Comparison of ENCODE assay signal across 8 mouse cellular contexts in genomic region chr11:78922678-78923407, GRCm38 (mm10). TPM values are rescaled to one million over a fixed set of nuclear protein-coding genes. Genes with fewer than 3 reads are reported as not detected.
DNase-seq lines count a peak whose midpoint lies in the region; TF ChIP-seq lines count a peak whose summit lies in the region.

No protein-coding gene starts in this region.

- H3K36me3 ChIP-seq in MEL (ENCODE audit: control insufficient read depth in 1 of 2, insufficient read depth in 2 of 2, low read length in 2 of 2) = no peaks in the 10 kb centered on the region

- TF ChIP-seq EP300 in MEL (IDR thresholded peaks at IDR 0.05; ENCODE audit: low read depth in 1 of 2, low read length in 2 of 2) = no peak

- no peak overlapping the region for H3K27ac ChIP-seq in MEL (ENCODE audit: control insufficient read depth, low read depth, low read length)
- no peak overlapping the region for H3K27ac ChIP-seq in left cerebral cortex, adult 2 months

- TF ChIP-seq CTCF in MEL (IDR thresholded peaks at IDR 0.05 in 2 of 3, conservative IDR thresholded peaks at IDR 0.05 in 1 of 3; ENCODE audit: control insufficient read depth in 1 of 3, insufficient read depth in 1 of 3, low read depth in 2 of 3, low read length in 3 of 3, poor library complexity in 1 of 3, severe bottlenecking in 1 of 3) = peak; percentile 96 to 99 (median 97)
- peak; percentile 80 for TF ChIP-seq CTCF in brain, embryonic 14.5 days (IDR thresholded peaks at IDR 0.05; ENCODE audit: borderline replicate concordance, extremely low read depth, insufficient read depth, insufficient read length)
- TF ChIP-seq CTCF in left cerebral cortex, adult 2 months (IDR thresholded peaks at IDR 0.05) = peak; percentile 86

- DNase-seq in layer of hippocampus, adult 11-12 months (ENCODE audit: low spot score) = peak; percentile 35
- DNase-seq in layer of hippocampus, adult 9-11 months = no peak
- peak; percentile 73 for DNase-seq in MEL (ENCODE audit: low read depth, low spot score)
- DNase-seq in brain, embryonic 14.5 days (ENCODE audit: low read depth) = peak; percentile 74
- peak; percentile 38 for DNase-seq in gastrocnemius, postnatal 14 days
- peak; percentile 21 to 27 for DNase-seq in left cerebral cortex, adult 2 months (ENCODE audit: extremely low spot score in 1 of 2, low spot score in 2 of 2)
- peak; percentile 73 for DNase-seq in naive thymus-derived CD4-positive, alpha-beta T cell, adult 2 months (ENCODE audit: low read depth)
- DNase-seq in thymus, postnatal 4 days = peak; percentile 75

- H3K27me3 ChIP-seq in MEL (ENCODE audit: control insufficient read depth in 1 of 2, insufficient read depth in 2 of 2, low read length in 2 of 2) = peaks cover 6 to 7% of the 10 kb centered on the region in 2 experiments

- intact Hi-C loops in gastrocnemius, postnatal 14 days (cut with DNase I; ENCODE audit: low total_unique reads) = loop anchor here (5.0 kb wide), 1 partner anchor 66 kb away; no protein-coding TSS in a partner anchor
- intact Hi-C loops in left cerebral cortex, adult 2 months (cut with DNase I) = loop anchor here (1.0 kb wide), 1 partner anchor 67 kb away; no protein-coding TSS in a partner anchor

- no peak for TF ChIP-seq POLR2A in MEL (IDR thresholded peaks at IDR 0.05; ENCODE audit: control insufficient read depth in 1 of 2, insufficient read depth in 1 of 2, low read depth in 1 of 2, low read length in 2 of 2, poor library complexity in 1 of 2)
- TF ChIP-seq POLR2A in brain, embryonic 14.5 days (IDR thresholded peaks at IDR 0.05; ENCODE audit: borderline replicate concordance, extremely low read depth, insufficient read depth, insufficient read length, poor library complexity, severe bottlenecking) = no peak

- H3K4me1 ChIP-seq in MEL (ENCODE audit: control insufficient read depth in 1 of 2, insufficient read depth in 2 of 2, low read length in 2 of 2) = no peaks in the 10 kb centered on the region

- no peaks in the 10 kb centered on the region for H3K9me3 ChIP-seq in MEL (replicated peaks; ENCODE audit: insufficient read depth, low read length)

- peak; percentile 92 for TF ChIP-seq RAD21 in MEL (IDR thresholded peaks at IDR 0.05; ENCODE audit: low read depth, low read length)

- no peak overlapping the region for H3K4me3 ChIP-seq in MEL (ENCODE audit: control insufficient read depth in 1 of 2, insufficient read depth in 1 of 2, low read depth in 2 of 2, low read length in 2 of 2)
- no peak overlapping the region for H3K4me3 ChIP-seq in left cerebral cortex, adult 2 months

- H3K9ac ChIP-seq in MEL (ENCODE audit: control insufficient read depth, low read depth, low read length, poor library complexity, severe bottlenecking) = no peak overlapping the region

- no peaks in the 10 kb centered on the region for H3K79me2 ChIP-seq in MEL (ENCODE audit: control insufficient read depth, insufficient read depth, low read length, poor library complexity)

TF ChIP-seq in MEL, 35 proteins besides CTCF, POLR2A, EP300 and RAD21:
- TF ChIP-seq SMC3 (IDR thresholded peaks at IDR 0.05; ENCODE audit: low read depth, low read length) = peak; percentile 96
- TF ChIP-seq NRF1 (IDR thresholded peaks at IDR 0.05; ENCODE audit: insufficient read depth, low read depth, low read length, poor library complexity, severe bottlenecking) = no peak
- TF ChIP-seq USF2 (IDR thresholded peaks at IDR 0.05; ENCODE audit: borderline replicate concordance in 1 of 2, insufficient read depth in 1 of 2, low read depth in 1 of 2, low read length in 2 of 2) = no peak
- peak; percentile 88 for TF ChIP-seq ZC3H11A (IDR thresholded peaks at IDR 0.05; ENCODE audit: low read depth, low read length)

RNA-seq across cellular contexts. Expression of gene Nos2, which starts 2.3 kb away (rescaled TPM):
- total RNA-seq in MEL (2012; rRNA removed) = not detected in 2 replicates
- not detected for polyA plus RNA-seq in MEL (2012; ENCODE audit: insufficient read depth in 1 of 2, insufficient read length in 2 of 2, low read depth in 1 of 2, low replicate concordance in 2 of 2, missing spikeins in 1 of 2)
- polyA plus RNA-seq in brain, embryonic 14.5 days (2012; rRNA removed) = 0.97 and 1.5 TPM in 2 replicates
- 1 to 10 TPM; 3.6 to 4.7 TPM for total RNA-seq in gastrocnemius, postnatal 14 days (2021)
- under 1 TPM; 0.28 to 0.43 TPM for total RNA-seq in left cerebral cortex, adult 2 months (2021)
